Mouse (Mus musculus) small intestine, adult 2 months (tissue): Measurements from ENCODE around the gene Fhad1.

Experiments used
- CTCF ChIP-seq: fragments of 200-500 bp; IDR thresholded peaks from 2 replicates; pipeline ENCODE4 v1.5.1; 2012; ENCODE audit warnings: low read depth, mild to moderate bottlenecking, control low read depth, inconsistent platforms, low read length, moderate library complexity, mixed read lengths; ENCODE audit not compliant: insufficient replicate concordance, insufficient read length; ENCODE audit errors: extremely low read depth
- POLR2A ChIP-seq: fragments of 200-500 bp; IDR thresholded peaks from 2 replicates; pipeline ENCODE4 v1.6.1; 2012; ENCODE audit warnings: low read depth, mild to moderate bottlenecking, control low read depth, inconsistent platforms, low read length, moderate library complexity

DNA sequence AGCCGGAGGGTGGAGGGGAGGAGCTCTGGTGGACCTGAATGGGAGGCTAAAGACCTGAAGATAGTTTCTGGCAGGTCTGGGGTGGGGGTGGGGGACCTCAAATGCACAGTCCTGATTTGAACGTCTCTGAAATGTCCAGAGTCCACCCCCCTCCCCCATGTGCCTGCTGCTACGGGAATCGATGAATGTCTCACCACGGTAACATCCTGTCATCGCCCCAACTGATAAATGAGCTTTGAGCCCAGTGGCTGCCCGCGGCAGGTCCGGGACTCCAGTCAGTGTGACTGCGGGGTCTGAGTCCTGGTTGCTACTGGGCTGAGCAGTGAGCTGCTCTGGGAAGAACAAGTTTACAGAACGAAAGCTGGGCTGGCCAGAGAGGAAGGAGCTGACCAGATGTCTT, 72.5 kb downstream of the Fhad1 start:
- TF ChIP-seq CTCF (no peak), POLR2A (no peak)
